Mouse (Mus musculus): ENCODE data around the gene Flt3l.

- no peak for TF ChIP-seq POLR2A (IDR thresholded peaks at IDR 0.05; ENCODE audit: insufficient read depth, low read depth, low read length)
- no peak for TF ChIP-seq CTCF (IDR thresholded peaks at IDR 0.05)
Measured at GRCm38 (mm10) chr7:45183672-45184071, 47.4 kb upstream of the Flt3l start.
